Mouse (Mus musculus): ENCODE data around the gene Snx21.

GRCm38 (mm10) chr2:164792400-164793190, 7.0 kb downstream of the Snx21 start:
- TF ChIP-seq EP300 (optimal IDR thresholded peaks at IDR 0.05) (no peak), CTCF (IDR thresholded peaks at IDR 0.05; ENCODE audit: low read depth) (no peak)
